Mouse (Mus musculus) spleen, adult 2 months (tissue): ENCODE data around the gene AC124502.3. TPM values are rescaled to one million over a fixed set of nuclear protein-coding genes. Genes with fewer than 3 reads are reported as not detected.
A peak's percentile ranks its signal among the peaks of the same experiment; 100 is the strongest.

ENCODE experiments used
- DNase-seq, 2 experiments: peaks; one replicate each; pipeline versions ENCODE4 v3.0.0 to v3.0.0-alpha.2; 2012 to 2021; ENCODE audit warnings: low spot score in 2 of 2, low read depth in 1 of 2
- H3K27ac ChIP-seq: fragments of 200-500 bp; 2 replicates; pipeline ENCODE4 v1.5.1; 2012; ENCODE audit warnings: low read length, inconsistent platforms; ENCODE audit not compliant: insufficient read depth
- H3K27me3 ChIP-seq: fragments of 200-500 bp; 2 replicates; pipeline ENCODE4 v1.6.1; 2012; ENCODE audit warnings: mild to moderate bottlenecking, moderate library complexity, low read length, inconsistent platforms; ENCODE audit not compliant: control insufficient read depth, insufficient read depth
- H3K36me3 ChIP-seq: fragments of 200-500 bp; 2 replicates; pipeline ENCODE4 v1.6.1; 2012; ENCODE audit warnings: mild to moderate bottlenecking, low read length, inconsistent platforms; ENCODE audit not compliant: control insufficient read depth, insufficient read depth
- H3K4me1 ChIP-seq: fragments of 200-500 bp; 2 replicates; pipeline ENCODE4 v1.6.1; 2011; ENCODE audit warnings: inconsistent platforms; ENCODE audit not compliant: control insufficient read depth, insufficient read depth, insufficient read length
- H3K4me3 ChIP-seq: fragments of 200-500 bp; 2 replicates; pipeline ENCODE4 v1.5.1; 2011; ENCODE audit warnings: mild to moderate bottlenecking, inconsistent platforms; ENCODE audit not compliant: insufficient read depth, insufficient read length; ENCODE audit errors: extremely low read depth
- CTCF ChIP-seq: fragments of 200-500 bp; IDR thresholded peaks from 2 replicates; pipeline ENCODE4 v1.5.1; 2011; ENCODE audit warnings: mild to moderate bottlenecking, inconsistent platforms; ENCODE audit not compliant: insufficient read depth, insufficient read length, insufficient replicate concordance; ENCODE audit errors: extremely low read depth
- POLR2A ChIP-seq: fragments of 200-500 bp; IDR thresholded peaks from 2 replicates; pipeline ENCODE4 v1.6.1; 2011; ENCODE audit warnings: low read depth, low read length, inconsistent platforms
- WGBS: fragments of 180-500 bp; shearing (Covaris S2); methylation state at CpG from one replicate; pipeline ENCODE4 v1.1.7; 2018; 5-methylcytosine and 5-hydroxymethylcytosine counted together
- polyA plus RNA-seq: library from polyadenylated mRNA; depleted of rRNA; stranded (reverse); fragments of >200 nt; gene quantifications from 2 replicates; pipeline ENCODE4 v1.2.3, GENCODE M21; 2012

The AC124502.3 gene
- polyA plus RNA-seq, 1 experiment, result 0.79 TPM

DNA sequence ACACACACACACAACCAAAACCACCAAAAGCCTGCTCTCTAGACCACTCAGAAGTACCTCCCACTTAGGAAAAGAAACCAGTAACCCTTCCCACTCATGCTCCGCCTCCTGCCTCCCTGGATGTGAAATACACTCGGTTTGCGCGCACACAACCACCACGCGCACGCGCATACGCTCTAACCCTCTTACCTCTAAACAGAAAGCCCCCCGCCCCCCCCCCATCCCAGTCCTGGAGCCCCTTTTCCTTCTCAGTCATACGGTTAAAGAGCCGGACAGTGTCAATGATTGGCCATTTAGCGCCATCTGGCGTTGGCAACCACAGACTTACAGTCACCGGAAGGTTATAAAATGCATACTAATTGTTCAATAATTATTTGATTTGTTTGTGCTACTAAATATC lies 34.3 kb downstream of the AC124502.3 start:
- H3K4me3 ChIP-seq, result peak overlapping the region; percentile 28; the same call in 1 of the 2 replicates
- no peak overlapping the region for H3K27ac ChIP-seq
- 4% methylated on average over 15 of the region's 15 CpGs for WGBS
- peaks cover 5% of the 10 kb centered on the region for H3K27me3 ChIP-seq
- H3K36me3 ChIP-seq, result no peaks in the 10 kb centered on the region
- TF ChIP-seq POLR2A, result no peak
- TF ChIP-seq CTCF, result peak; percentile 50; the same call in 1 of the 2 replicates
- peaks cover 4% of the 10 kb centered on the region for H3K4me1 ChIP-seq
- peak in 1 of 2 experiments; percentile 46 for DNase-seq

DNA sequence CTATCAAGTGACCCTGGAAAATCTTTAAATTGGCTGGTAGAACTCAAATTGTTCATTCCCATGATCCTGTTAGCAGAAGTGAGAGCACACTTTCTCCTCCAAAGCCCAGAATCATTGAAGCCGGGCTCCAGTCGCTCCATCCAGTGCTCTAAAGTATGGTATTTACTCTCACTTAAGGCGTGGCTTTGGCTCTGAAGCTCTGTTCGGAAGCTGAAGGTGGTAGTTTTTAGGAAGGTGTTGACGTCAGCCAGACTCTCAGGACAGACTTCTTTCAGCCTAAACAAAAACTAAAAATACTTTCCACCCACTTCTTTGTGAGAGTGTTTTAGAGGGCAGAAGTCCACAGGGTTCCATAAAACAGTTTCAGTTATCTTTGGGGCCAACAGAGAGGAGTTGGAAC lies 34.8 kb downstream of the AC124502.3 start:
- TF ChIP-seq POLR2A (no peak), CTCF (no peak)
- Histone ChIP-seq H3K27ac (no peak overlapping the region), H3K4me1 (no peaks in the 10 kb centered on the region; the same call in 1 of the 2 replicates), H3K27me3 (peaks cover 1% of the 10 kb centered on the region; the same call in 1 of the 2 replicates), H3K36me3 (no peaks in the 10 kb centered on the region), H3K4me3 (no peak overlapping the region)
- DNase-seq, result no peak
- 35% methylated on average over 5 of the region's 5 CpGs for WGBS

DNA sequence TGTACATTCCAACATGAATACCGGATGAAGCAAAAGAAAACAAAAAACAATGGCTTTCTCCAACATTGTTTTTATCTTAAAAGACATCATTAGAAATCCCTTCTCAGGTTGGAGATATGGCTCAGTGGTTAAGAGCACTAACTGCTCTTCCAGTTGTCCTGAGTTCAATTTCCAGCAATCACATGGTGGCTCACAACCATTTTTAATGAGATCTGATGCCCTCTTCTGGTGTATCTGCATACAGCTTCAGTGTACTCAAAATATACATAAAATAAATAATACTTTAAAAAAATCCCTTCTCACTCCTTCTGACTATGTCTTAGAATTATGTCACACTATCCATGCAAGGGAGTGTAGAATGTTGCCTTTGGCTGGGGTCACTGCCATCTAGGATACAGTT lies 40.6 kb downstream of the AC124502.3 start:
- Histone ChIP-seq H3K27ac (no peak overlapping the region), H3K27me3 (peaks cover 2% of the 10 kb centered on the region; the same call in 1 of the 2 replicates), H3K4me3 (no peak overlapping the region), H3K4me1 (no peaks in the 10 kb centered on the region), H3K36me3 (no peaks in the 10 kb centered on the region)
- WGBS, result 92% methylated on average over 1 of the region's 1 CpGs
- no peak for TF ChIP-seq POLR2A
- no peak for TF ChIP-seq CTCF
- DNase-seq, result no peak

DNA sequence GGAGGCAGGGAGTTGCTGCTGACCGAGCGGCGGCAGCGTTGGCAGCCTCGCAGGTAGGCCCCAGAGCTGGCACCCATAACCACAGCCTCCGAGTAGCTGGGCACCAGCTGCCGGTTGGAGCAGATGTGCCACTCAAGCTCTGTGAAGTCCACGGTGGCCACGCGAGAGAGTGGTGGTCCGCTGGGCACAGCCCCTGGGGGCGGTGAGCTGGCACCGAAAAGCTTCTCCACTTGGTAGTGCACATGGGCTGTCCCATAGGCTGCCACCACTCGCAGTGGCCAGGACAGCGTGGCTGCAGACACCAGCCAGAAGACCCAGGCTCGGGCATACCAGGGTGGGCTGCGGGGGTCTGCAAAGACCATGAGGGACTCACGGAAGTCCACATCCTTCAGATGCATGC lies 43.3 kb downstream of the AC124502.3 start:
- DNase-seq, result no peak
- Histone ChIP-seq H3K27me3 (peaks cover 12% of the 10 kb centered on the region), H3K36me3 (no peaks in the 10 kb centered on the region), H3K27ac (no peak overlapping the region), H3K4me1 (peaks cover 5% of the 10 kb centered on the region), H3K4me3 (no peak overlapping the region)
- TF ChIP-seq POLR2A (no peak), CTCF (no peak)
- WGBS, result 64% methylated on average over 18 of the region's 18 CpGs

DNA sequence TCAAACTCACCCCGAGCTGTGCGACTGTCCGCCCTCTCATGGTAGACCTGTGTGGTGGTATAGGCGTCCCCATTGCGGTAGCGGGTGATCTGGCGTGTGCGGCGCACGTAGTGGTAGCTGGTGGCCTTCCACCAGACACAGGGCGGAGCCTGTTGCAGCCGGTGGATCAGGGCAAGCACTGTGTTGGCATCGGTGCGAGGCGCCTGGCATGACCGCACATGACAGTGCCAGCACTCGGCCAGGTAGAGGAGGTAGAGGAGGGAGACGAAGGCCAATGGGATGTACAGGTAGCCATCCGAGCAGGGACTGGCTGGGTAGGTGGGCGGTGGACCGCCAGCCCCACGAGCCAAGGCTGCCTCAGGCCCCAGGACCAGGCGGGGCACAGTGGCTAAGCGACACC lies 43.9 kb downstream of the AC124502.3 start:
- peaks cover 12% of the 10 kb centered on the region for H3K27me3 ChIP-seq
- peaks cover 9% of the 10 kb centered on the region for H3K4me1 ChIP-seq
- 78% methylated on average over 24 of the region's 24 CpGs for WGBS

DNA sequence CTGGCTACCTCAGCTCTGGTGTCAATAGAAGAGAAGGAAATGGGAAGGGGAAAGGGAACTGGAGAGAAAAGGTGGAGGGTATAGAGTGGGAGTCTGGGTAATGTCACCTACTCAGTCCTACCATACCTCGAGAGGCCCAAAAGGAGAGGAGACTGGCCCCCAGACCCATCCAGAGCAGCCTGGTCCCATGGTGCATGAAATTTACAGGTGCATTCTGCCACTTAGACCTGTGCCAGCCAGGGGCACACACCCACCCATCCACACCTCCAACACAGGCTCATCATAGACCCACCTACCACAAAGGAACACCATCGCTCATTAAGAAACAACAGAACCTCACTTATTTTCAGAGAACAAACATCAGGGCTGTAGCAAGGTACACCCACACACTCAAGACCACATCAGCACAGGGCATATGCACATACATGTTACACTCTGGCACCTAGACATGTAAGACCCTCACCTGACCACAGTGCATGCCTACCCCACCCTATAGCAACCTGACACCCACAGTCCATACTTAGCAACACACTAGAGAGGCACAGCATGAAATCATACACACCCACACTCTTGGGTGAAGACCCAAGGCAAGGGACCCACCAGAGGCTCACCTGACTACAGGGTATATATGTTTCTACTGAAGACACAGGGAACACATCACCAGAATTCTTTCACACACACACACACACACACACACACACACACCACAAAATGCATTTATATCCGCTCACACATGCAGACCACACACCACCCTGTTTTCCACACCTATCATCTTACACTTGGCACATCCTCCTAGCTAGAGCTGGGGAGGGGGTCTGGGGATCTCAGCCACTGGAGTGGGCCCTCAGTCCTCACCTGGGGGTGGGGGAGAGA lies 45.5 kb downstream of the AC124502.3 start:
- 63% methylated on average over 3 of the region's 3 CpGs for WGBS
- Histone ChIP-seq H3K27ac (no peak overlapping the region), H3K27me3 (peaks cover 12% of the 10 kb centered on the region), H3K4me3 (no peak overlapping the region), H3K4me1 (peaks cover 10% of the 10 kb centered on the region), H3K36me3 (no peaks in the 10 kb centered on the region)
- DNase-seq, result no peak
- TF ChIP-seq CTCF (no peak), POLR2A (no peak)

More for the DNA sequence above, 43.9 kb downstream of the AC124502.3 start:
- no peak for DNase-seq
- no peak overlapping the region for H3K4me3 ChIP-seq
- H3K27ac ChIP-seq, result no peak overlapping the region
- no peaks in the 10 kb centered on the region for H3K36me3 ChIP-seq
- TF ChIP-seq POLR2A (no peak), CTCF (no peak)

DNA sequence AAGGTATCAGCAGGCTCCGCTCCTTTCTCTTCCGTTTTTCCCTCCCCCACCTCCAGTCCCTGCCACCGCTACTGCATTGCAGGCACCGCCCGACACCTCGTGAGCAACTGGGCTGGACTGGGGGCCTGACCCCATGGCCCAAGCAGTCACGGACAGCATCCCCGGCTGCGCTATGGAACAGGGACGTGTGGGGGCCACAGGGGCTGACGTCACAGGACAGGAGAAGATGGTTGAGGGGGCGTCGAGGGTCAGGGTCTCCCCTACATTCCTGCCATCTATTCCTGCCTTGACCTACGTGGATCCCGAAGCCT lies 46.1 kb downstream of the AC124502.3 start:
- 12% methylated on average over 15 of the region's 15 CpGs for WGBS
- no peak for DNase-seq
- no peak for TF ChIP-seq POLR2A
- TF ChIP-seq CTCF, result no peak
- Histone ChIP-seq H3K27me3 (peaks cover 12% of the 10 kb centered on the region), H3K4me3 (peak overlapping the region; percentile 38; the same call in 1 of the 2 replicates), H3K4me1 (peaks cover 10% of the 10 kb centered on the region), H3K36me3 (no peaks in the 10 kb centered on the region), H3K27ac (no peak overlapping the region)
